Mouse (Mus musculus): ENCODE results near the gene Grb7. TPM values are rescaled to one million over a fixed set of nuclear protein-coding genes. Genes with fewer than 3 reads are reported as not detected.

The Grb7 gene
- total RNA-seq, 2 experiments from 2014 or later: 0.21 to 0.30 TPM

Other genes starting within 250 kb of the Grb7 start
- gene Cdk12, start 243.3 kb upstream of the Grb7 start, total RNA-seq (2021): 10 to 100 TPM; 18.2 to 22.1 TPM
- not detected for gene Neurod2, start 116.7 kb upstream of the Grb7 start, total RNA-seq (2021)
- 1 to 10 TPM; 4.3 to 5.1 TPM for gene Ppp1r1b, start 98.0 kb upstream of the Grb7 start, total RNA-seq (2021)
- 10 to 100 TPM; 15.8 to 20.6 TPM for gene Stard3, start 88.0 kb upstream of the Grb7 start, total RNA-seq (2021)
- gene Tcap, start 62.6 kb upstream of the Grb7 start, total RNA-seq (2021): 1,000 to 10,000 TPM; 1,636 to 2,096 TPM
- gene Pnmt, start 59.9 kb upstream of the Grb7 start, total RNA-seq (2021): under 1 TPM; 0.84 to 0.90 TPM
- gene Pgap3, start 45.9 kb upstream of the Grb7 start, total RNA-seq (2021): 1 to 10 TPM; 8.1 to 9.1 TPM
- gene Erbb2, start 33.9 kb upstream of the Grb7 start, total RNA-seq (2021): 1 to 10 TPM; 5.6 to 5.9 TPM
- gene Mien1, start 7.4 kb upstream of the Grb7 start, total RNA-seq (2021): 10 to 100 TPM; 63.9 to 65.9 TPM
- 1 to 10 TPM in 1 of 2 experiments, under 1 TPM in 1; 0.89 to 5.0 TPM for gene Ikzf3, start 99.6 kb downstream of the Grb7 start, total RNA-seq (2021)
- gene Zpbp2, start 104.7 kb downstream of the Grb7 start, total RNA-seq (2021): not detected
- gene Ormdl3, start 141.0 kb downstream of the Grb7 start, total RNA-seq (2021): 10 to 100 TPM; 42.6 to 47.5 TPM
- not detected for gene Lrrc3c, start 151.9 kb downstream of the Grb7 start, total RNA-seq (2021)
- gene Gm12355, start 179.3 kb downstream of the Grb7 start, total RNA-seq (2021): 10 to 100 TPM in 1 of 2 experiments, 1 to 10 TPM in 1; 6.6 to 10.4 TPM
- 1 to 10 TPM; 3.0 to 3.1 TPM for gene Gsdma3, start 180.0 kb downstream of the Grb7 start, total RNA-seq (2021)
- gene Gsdma2, start 200.4 kb downstream of the Grb7 start, total RNA-seq (2021): not detected
- gene Gsdma, start 218.0 kb downstream of the Grb7 start, total RNA-seq (2021): under 1 TPM; 0.10 TPM
- gene Psmd3, start 236.2 kb downstream of the Grb7 start, total RNA-seq (2021): 100 to 1,000 TPM in 1 of 2 experiments, 10 to 100 TPM in 1; 99.2 to 107 TPM